Mouse (Mus musculus) c-Kit-positive CD71-positive TER-119-positive erythroid progenitor cells, embryonic 14.5 days (primary cell): ENCODE data around the gene Frmd4a.
A peak's percentile ranks its signal among the peaks of the same experiment; 100 is the strongest.

Experiments
- DNase-seq: peaks from one replicate; pipeline ENCODE4 v3.0.0-alpha.2; 2013; ENCODE audit warnings: low spot score

Gene Frmd4a

DNA sequence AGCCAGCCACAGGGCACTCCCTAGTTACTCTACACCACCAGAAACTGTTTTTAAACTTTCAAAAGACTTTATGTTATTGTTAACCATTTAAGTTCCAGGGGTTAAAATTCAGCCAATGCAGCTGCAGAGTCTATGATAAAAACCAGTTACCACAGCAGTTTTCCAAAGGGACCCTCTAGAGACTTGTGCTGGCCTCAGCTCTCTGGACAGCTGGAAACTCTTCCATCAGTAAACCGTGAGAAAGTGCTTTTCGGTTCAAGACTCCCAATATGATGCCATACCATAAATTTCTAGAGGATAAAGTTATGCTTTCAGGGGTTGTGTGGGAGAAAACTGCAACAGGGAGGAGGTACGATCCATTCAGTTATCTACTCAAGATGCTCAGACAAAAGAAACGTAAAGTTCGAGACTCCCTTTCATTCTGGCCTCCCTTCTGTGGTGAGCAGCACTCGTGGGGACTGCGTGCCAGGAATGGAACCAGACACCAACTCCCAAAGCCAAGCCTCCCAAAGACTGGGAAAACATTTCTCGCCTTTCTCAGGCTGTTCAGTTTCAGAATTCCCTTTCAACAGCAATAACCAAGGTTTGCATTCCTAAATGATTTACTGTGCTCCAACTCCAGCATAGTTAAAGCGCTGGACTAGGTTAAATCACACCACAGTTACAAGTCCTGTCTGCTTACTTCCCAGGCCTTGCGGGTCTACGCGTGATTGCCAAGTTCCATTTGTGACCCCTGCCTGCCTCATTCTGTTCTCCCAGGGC lies 603.3 kb downstream of the Frmd4a start:
- no peak for DNase-seq

DNA sequence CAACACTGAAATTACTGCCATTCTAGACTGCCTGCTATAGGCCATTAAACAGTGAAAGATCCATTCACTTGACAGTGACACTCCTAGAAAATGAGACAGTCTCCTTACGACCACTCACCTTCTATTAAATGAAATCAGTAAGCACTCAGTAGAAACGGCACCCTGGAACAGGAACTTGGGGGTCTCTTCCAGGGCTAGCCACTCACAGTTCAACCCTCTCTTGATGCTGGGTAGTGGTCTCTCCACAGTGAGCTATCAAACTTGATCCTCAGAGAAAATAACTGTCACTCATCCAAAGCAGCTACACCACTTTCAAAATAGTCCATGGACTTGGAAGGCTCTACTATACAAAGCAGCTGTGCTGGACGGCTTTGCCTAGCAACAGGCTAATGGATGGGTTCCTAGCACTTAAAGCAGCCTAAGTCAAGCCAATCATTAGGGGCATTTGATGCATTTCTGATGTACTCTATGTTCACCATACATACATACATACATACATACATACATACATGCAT lies 604.0 kb downstream of the Frmd4a start:
- no peak for DNase-seq

DNA sequence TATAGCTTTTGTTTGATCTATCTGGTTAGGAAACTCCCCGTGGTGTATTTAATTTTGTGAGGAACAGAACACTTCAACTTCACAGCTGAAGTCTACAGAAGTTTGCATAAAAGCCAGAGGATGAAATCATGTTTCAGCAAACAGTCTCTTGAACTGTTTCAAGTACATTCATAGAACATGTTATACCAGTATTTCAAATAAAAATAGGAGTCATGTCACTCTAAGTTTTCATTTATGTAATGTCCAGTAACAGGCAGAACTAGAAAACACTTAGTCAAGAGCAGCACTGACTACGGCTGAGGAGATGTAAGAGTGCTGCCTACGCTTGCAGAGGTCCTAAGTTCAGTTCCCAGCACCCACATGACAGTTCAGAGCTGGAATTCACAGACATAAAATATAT lies 609.4 kb downstream of the Frmd4a start:
- no peak for DNase-seq

DNA sequence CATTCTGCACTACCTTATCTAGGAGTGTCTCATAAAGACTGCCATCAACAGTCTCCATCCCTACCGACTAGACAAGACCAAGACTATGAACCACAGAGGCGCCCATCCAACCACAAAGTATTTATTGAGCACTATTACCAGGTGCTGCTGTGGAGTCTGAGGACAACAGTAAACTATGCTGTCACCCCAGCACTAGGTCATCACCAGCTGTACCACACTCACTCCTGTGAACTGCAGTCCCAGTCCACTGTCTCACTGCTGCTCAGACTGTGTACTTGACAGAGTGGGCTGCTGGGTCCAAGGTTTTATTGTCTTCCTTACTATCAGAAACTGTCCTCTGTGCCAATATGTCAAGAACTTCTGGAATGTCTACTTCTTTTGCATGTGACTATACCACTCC lies 611.4 kb downstream of the Frmd4a start:
- no peak for DNase-seq

DNA sequence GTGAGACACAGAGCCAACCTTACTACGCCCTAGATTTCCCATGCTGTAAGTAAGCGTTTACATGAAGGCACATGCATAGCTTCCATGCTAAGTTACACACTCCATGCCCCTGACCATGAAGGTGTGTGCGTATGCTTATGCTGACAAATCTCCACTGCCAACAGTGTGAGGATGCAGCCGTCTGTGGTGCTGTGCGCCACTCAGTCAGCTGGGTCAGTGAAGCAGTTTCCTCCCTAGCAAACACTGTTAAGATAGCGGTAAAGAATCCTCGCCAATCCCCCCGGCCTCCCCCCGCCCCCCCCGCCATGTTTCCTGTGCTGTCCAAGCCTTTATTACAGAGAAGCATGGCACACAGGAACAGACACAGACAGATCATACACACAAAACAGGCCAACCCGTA lies 612.0 kb downstream of the Frmd4a start:
- DNase-seq: no peak

DNA sequence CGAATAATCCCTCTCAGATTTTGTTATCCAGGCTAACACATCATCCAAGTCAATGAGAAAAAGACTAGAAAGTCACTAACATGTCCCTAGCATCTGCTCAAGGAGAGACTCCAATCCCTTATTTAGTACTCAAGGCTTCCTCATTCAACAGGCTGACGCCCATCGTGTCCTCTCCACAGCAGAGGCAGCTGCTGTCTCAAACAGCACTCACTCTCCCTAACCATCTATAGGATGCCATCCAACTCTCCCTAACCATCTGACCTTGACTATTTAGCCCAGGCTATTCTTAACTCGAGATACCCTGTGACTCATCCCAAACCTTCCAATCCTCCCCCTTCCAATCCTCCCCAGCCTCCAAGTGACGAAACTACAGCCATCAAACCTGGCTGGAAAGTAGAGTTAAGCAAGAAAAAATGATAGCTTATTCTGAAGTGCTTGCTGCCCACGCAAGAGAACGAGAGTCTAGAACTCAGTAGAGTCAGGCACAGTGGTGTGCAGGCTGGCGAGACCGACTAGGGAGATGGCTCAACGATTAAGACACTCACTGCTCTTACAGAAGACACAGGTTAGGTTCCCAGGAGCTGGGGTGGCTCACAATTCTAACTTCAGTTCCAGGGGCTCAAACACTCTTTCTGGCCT lies 612.8 kb downstream of the Frmd4a start:
- DNase-seq: no peak

DNA sequence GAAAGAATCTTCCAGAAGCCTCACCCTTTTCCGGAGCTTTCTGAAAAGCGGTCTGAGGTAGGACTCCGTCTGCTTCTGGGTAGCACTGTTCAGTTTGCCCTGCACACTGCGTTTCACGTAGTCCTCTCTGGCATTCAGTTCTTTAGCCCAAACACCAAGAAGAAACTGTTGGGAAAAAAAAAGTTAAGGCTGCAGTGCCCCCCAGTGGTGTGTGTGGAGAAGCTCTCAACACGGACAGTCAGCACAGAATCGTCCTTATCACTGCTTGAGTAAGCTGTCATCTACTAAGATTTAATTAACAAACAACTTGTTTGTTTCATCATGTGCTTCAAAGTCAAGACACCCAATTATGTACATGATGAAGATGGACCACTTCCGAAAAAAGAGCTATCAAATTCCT lies 618.3 kb downstream of the Frmd4a start:
- DNase-seq: no peak

DNA sequence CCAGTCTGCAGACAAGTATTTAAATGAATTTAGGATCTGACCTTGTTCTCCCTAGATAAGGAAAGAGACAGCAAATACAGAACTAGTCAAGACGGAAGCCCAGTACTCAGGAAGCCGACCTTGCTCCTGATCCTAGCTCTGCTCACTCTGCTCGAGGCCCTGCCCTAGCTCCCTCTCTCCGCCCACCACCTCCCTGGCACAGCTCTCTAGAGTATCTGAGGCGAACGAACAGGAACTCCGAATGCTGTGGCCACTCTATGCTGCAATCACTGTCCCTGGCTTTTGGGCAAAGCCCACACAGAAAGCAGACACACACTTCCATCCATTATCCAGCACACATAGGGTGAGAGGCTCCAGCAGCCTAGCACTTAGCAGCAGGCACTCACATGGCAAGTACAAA lies 619.1 kb downstream of the Frmd4a start:
- no peak for DNase-seq

DNA sequence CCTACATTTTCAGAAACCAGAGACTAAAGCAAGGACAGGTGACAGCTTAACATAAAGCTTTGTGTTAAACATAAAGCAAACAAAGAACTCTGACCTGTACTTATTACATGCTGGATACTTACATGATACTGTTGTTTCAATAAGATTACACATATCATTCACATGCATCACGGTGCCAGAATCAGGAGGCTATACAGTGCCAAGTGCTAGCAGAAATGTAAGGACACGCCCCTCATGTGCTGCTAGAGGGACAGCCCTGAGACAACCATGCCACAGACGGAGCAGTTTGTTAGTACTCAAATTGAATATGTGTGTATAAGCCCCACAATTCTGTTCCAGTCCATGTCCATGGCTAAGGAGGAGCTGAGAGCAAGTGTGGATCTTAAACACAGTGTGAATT lies 620.7 kb downstream of the Frmd4a start:
- DNase-seq: no peak

DNA sequence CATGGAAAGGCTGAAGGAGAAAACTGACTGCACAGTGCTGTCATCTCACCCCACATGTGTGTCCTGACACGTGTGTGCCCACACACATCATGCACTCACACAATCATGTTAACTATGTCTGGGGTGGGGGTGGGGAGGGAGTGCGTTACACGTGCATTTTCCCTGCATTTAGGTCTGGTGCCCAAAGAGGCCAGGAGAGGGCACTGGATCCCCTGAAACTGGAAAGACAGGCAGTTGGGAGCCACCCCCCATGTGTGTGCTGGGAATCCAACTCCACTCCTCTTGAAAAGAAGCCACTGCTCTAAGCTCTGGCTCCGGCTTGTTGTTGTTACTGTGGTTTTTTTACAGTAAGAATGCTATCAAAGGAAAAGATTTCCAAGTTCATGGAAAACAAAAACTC lies 627.5 kb downstream of the Frmd4a start:
- no peak for DNase-seq

DNA sequence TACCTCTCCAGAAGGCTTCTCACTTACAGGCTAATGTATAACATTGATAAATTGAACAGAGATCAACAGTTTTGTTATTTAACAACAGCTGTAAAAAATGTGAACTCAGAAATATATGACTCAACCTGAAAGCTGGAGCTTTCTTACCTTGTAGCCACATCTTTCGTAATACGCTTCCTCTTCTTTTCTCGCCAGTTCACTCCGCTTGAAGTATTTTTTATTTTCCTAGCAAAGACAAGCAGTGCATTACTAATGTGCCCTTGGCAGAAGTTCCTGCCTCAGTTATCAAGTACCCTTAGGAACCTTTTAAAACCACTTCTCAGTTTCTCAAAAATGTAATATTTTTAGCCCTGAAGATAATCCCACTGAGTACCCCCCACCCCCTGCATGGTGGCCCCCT lies 630.6 kb downstream of the Frmd4a start:
- no peak for DNase-seq

DNA sequence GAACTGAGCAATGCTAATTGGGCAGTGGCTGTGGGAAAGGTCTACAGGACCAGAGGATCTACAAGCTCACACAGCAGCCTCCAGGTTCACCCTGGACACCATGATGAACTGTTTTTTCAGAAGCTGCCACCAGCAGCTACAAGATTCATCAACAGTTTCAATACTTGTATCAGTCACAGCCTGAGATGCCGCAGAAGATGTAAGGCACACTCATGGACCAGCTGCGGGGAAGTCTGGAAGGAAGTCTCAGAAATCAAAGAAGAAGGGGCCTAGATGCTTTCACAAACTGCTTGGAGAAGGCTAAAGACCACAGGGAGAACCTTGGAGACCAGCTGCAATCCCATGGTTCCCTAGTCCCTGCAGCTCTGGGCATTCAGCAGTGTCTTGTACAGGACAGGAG lies 632.1 kb downstream of the Frmd4a start:
- no peak for DNase-seq

DNA sequence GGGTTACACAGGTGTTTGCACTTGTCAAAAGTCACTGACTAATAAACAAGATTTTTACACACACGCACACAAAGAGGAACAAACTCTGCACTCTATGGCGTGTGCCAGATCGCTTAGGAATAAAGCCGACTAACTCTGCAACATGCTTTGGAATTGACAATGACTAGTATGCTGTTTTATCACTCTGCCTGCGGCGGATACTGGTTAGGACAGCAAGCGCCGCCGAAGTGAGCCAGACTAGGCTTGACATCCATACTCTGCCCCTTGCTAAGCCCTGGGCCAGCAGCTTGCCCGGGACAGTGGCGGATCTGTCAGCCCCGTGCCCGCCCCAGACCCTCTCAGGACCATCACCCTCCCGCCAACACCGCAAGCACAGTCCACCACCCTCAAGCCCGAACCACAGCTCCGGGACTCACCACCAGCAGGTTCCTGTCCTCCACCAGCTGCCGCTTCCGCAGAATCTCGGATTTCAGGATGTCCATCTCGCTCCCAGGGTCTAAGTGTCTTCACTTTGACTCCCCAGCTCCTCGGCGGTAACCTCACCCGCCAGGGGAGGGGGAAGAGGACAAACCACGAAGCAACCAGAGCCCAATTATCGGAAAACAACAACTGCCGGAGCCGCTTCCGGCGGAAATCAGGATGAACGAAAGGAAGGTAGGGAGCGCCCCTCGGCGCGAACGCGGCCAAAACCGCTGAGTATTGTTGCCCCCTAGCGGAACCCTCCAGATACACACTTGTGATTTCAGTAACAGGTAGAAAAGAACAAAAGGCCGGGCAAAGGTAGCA lies 634.2 kb downstream of the Frmd4a start, which contains the start of gene Prpf18:
Gene Prpf18 (minus strand): TSS at position 614 of the 786 bp plus-strand sequence.
- peak; percentile 91 for DNase-seq

DNA sequence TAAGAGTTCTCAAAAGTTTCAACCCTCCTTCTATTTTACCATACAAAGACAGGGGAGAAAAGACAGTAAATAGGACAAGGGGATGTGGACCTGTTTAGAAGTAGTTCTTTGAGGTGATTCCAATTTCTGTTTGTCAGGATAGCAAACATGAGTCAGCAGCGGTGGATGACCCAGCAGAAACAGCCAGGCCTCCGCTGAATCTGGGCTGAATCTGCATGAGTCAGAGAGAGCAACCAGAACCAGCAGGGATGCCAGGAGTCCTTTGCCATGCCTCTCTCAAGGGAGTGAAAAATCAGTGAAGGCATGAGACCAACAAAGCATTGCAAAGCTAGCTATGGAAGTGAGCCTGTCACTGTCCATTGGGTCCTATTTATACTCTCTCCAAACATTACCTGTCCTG lies 643.2 kb downstream of the Frmd4a start:
- no peak for DNase-seq
